Mouse (Mus musculus) T-helper 17 cell (primary cell): ENCODE measurements around the gene Tekt2.

ENCODE experiments used
- in situ Hi-C, 2 experiments: fragments of 300-600 bp; cut with MboI, MseI; formaldehyde crosslinking; loops; 1 replicate in 1 of 2; 2 replicates in 1 of 2; pipeline ENCODE4 v1.15.1; 2025; ENCODE audit warnings: high pct_unique_total_duplicates in 2 of 2

Tekt2 gene

DNA sequence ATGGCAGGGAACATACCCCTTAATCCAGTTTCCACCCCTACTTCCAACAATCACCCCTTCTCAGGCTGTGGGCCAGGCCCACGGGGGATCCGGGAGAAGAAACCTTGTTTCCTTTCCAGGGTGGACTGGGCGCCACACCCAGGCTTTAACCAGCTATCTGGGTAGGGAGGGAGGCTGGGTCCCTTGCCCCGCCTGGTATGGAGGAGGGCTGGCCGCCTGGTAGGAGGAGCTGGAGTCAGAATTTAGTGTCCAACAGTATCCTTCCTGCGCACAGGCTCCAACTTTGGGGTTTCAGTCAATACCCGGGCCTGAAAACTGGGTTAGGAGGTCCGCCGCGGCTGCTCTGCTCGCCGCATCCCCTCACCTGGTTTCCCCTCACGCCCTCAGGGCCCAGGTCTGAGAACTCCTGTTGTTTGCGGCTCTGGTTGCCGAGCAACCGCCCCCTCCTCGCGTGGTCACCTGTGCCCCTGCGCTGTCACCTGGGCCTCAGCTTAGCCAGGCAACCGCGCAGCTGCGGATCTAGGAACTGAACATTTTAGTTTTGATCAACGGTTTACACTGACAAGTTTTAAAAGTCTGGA is at the start of gene Tekt2:
TSS of gene Tekt2 (minus strand) at position 408 of the 581 bp plus-strand sequence.
- in situ Hi-C loops: no loop called here

- in situ Hi-C loops: no loop called here
Observed at GRCm38 (mm10) chr4:126371497-126371896, 46.0 kb upstream of the Tekt2 start.

GRCm38 (mm10) chr4:126360069-126360468 is 34.6 kb upstream of the Tekt2 start:
- in situ Hi-C loops: no loop called here

GRCm38 (mm10) chr4:126343451-126343850 is 18.0 kb upstream of the Tekt2 start:
- in situ Hi-C loops: no loop called here

DNA sequence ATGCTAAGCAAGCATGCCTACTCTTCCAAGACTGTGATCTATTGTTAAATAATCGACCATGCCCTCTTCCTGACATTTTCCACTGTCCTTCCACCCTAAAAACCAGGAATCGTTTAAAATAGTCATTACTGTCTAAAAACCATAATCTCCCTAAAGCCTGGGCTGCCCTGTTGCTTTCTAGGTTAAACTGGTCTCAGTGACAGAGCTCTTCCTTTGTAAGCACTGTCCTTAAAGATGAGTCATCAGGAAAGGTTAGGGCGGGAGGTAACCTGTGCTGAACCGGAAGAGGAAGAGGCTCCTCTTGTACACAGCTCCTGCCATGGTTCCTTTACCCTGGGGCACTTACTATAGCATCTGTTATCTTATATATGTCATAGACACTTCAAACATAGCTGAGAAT is 14.0 kb upstream of the Tekt2 start:
- in situ Hi-C loops: no loop called here

- in situ Hi-C loops: no loop called here
Observed at GRCm38 (mm10) chr4:126332358-126332757, 6.9 kb upstream of the Tekt2 start.

GRCm38 (mm10) chr4:126331751-126332150 is 6.3 kb upstream of the Tekt2 start:
- in situ Hi-C loops: no loop called here

DNA sequence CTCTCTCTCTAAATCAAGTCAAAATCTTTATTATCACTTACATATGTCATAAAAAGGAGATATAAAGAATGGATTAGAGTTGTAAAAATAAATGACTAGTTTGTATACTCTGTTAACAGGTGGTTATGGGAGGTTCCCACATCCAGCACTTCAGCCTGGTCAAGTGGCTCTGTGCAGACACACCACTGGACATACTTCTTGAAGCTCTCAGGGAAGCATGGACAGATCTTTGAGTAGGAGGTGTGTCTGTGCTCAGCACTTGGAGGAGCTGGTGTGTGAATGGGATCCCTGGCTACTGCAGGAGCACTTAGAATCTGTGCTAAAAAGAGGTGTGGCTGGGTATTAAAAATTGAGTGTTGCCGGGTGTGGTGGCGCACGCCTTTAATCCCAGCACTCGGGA is 4.8 kb upstream of the Tekt2 start:
- in situ Hi-C loops: no loop called here

GRCm38 (mm10) chr4:126326036-126326435 is 548 bp upstream of the Tekt2 start:
- in situ Hi-C loops: no loop called here

- in situ Hi-C loops: no loop called here
Observed at GRCm38 (mm10) chr4:126324861-126325260, 627 bp downstream of the Tekt2 start.

GRCm38 (mm10) chr4:126322646-126323045 is 2.8 kb downstream of the Tekt2 start:
- in situ Hi-C loops: no loop called here

- in situ Hi-C loops: no loop called here
Observed at GRCm38 (mm10) chr4:126321854-126322511, 3.5 kb downstream of the Tekt2 start.

GRCm38 (mm10) chr4:126321111-126321853 is 4.2 kb downstream of the Tekt2 start, which contains the start of gene Adprhl2:
Gene Adprhl2 (minus strand): TSS chr4:126321703.
- in situ Hi-C loops: no loop called here

GRCm38 (mm10) chr4:126319806-126320205 is 5.7 kb downstream of the Tekt2 start:
- in situ Hi-C loops: no loop called here

- in situ Hi-C loops: no loop called here
Observed at GRCm38 (mm10) chr4:126316443-126317040, 8.9 kb downstream of the Tekt2 start.

GRCm38 (mm10) chr4:126315931-126316330 is 9.6 kb downstream of the Tekt2 start:
- in situ Hi-C loops: no loop called here

- in situ Hi-C loops: no loop called here
Observed at GRCm38 (mm10) chr4:126314393-126314792, 11.1 kb downstream of the Tekt2 start.

GRCm38 (mm10) chr4:126313202-126313601 is 12.3 kb downstream of the Tekt2 start:
- in situ Hi-C loops: no loop called here

- in situ Hi-C loops: no loop called here
Observed at GRCm38 (mm10) chr4:126311566-126312200, 13.8 kb downstream of the Tekt2 start.

DNA sequence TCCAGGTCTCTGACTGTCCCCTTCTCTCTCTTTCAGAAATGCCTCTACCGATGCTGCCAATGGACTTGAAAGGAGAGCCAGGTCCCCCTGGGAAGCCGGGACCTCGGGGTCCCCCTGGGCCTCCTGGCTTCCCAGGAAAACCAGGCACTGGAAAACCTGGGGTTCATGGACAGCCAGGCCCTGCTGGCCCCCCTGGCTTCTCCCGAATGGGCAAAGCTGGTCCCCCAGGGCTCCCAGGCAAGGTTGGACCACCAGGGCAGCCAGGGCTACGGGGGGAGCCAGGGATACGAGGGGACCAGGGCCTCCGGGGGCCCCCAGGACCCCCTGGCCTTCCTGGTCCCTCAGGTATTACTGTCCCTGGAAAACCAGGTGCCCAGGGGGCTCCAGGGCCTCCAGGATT is 15.1 kb downstream of the Tekt2 start:
- in situ Hi-C loops: no loop called here

- in situ Hi-C loops: loop anchor here (5.0 kb wide), 3 partner anchors 38 to 83 kb away; no protein-coding TSS in a partner anchor
Observed at GRCm38 (mm10) chr4:126309922-126310309, 15.6 kb downstream of the Tekt2 start.
